Mouse (Mus musculus) myocyte (in vitro differentiated cells): Measurements from ENCODE around the gene Carnmt1.

Source experiments
- MAX ChIP-seq: IDR thresholded peaks from one replicate; pipeline ENCODE4 v1.6.1; 2011; ENCODE audit warnings: low read depth, mild to moderate bottlenecking, control low read depth
- POLR2A ChIP-seq: IDR thresholded peaks from one replicate; pipeline ENCODE4 v1.6.1; 2011; ENCODE audit warnings: low read depth, mild to moderate bottlenecking, control low read depth, moderate library complexity; ENCODE audit not compliant: insufficient read length

DNA sequence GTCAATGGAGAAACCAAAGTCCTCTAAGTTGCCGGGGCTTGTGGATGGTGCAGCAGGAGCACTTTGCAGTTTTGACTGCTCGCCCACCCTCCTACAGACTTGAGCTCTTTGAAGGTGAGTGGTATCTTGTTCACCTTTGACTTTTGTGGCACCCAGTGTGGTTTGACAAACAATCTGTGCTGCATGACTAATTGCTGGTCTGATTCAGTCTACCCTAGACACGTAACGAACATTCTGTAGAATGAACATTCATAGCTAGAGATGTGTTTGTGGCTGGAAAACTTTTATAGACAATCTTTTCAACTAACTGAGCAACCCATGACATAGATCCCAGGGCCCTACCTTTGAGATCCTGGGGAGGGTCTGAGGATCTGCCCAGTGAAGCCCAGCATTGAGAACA is 76.8 kb downstream of the Carnmt1 start:
- no peak for TF ChIP-seq POLR2A
- no peak for TF ChIP-seq MAX
